Mouse (Mus musculus): Measurements from ENCODE around the gene Unc5a.

Gene Unc5a

DNA sequence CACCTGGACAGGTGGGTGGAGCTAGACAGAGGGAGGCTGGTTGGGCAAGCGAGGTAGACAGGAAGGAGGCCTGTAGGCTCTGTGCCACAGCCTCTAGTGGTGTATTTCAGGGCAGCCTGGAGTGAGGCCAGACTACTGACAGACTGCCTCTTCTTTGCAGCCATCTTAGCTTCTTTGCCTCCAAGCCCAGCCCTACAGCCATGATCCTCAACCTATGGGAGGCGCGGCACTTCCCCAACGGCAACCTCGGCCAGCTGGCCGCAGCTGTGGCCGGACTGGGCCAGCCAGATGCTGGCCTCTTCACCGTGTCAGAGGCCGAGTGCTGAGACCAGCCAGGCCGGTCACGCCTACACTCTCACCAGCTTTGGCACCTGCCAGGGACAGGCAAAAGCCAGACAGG is 55.4 kb downstream of the Unc5a start:
- no peak for DNase-seq (ENCODE audit: low read depth, low spot score)

DNA sequence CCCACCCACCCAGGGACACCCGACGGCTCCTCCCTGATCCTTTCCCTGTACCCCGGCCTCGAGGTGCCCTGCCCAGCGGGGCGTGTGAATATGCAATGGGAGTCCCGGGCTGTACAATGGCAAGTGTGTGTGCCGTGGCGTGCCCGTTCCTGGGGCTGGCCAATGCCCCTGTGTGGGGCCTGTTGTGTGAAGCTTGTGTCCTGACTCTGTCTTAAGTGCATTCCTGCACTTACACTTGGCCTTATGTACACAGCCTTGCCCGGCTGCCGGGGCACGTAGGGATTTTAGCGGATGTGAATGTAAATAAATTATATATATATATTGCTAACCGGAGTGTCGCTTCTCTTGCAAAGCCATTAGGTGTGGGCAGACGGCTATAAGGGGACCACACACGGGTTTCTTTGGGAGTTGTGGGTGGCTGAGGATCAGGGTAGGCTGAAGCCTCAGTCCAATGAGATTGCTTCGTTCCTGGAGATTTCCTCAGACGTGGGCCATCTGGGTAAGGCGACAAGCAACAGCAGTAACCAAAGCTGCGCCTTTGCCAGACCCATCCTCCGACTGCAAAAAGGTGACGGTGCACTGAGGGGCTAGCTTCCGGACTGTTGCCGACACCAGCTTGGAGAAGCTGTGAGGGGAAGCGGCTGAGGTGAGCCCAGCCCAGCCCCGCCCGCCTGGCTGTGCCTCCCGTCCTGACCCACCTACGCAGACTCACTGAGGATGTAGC is 56.6 kb downstream of the Unc5a start:
- DNase-seq (ENCODE audit: low read depth, low spot score), result no peak

DNA sequence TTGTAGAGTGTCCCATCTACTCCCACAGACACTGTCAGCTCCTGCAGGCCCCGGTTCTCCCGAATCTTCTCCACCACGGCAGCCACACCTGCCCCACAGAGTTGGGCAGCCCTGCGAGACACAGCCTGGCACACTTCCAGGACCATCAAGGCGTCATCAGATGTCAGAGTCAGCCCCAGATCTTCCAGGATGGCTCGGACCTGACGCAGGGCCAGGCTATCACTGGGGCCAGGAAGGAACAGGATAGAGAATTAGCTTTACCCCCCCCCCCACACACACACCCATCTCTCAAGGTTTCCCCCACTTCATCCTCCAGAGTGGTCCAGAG is 57.2 kb downstream of the Unc5a start:
- DNase-seq (ENCODE audit: low read depth, low spot score), result no peak

DNA sequence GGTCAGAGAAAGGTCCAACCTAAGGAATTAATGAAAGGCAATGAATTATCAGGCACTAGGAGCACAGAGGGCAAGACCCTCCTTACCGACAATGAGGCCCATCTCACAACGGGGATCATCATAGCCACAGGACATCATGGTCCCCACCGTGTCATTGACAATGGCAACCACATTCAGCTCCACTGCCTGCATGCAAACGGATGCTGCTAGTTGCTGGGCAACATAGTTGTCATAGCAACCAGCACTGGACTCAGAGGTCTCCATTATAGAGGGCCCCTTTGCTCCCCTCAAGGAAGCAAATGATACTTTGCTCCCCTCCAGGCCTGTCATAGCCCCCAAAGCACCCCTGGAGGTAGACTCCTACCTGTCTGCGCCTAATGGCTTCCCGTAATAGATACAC is 59.4 kb downstream of the Unc5a start:
- no peak for DNase-seq (ENCODE audit: low read depth, low spot score)

DNA sequence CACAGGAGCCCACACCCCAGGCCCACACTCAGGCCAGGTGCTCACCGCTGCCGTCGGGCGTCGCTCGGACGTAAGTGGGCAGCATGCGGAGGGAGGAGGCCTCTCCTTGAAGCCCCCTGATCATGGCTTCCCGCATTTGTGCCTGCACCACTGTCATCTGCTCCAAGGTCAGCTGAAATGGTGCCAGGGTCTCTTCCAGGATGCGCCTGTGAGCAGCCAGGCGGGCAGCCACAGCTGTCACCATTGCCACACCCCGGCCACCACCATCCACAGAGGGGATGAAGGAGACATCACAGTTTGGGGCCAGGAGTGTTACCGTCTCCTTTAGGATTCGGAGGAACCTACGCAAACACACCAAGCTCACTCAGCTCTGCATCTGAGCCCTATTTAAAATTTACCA is 61.9 kb downstream of the Unc5a start:
- no peak for DNase-seq (ENCODE audit: low read depth, low spot score)

DNA sequence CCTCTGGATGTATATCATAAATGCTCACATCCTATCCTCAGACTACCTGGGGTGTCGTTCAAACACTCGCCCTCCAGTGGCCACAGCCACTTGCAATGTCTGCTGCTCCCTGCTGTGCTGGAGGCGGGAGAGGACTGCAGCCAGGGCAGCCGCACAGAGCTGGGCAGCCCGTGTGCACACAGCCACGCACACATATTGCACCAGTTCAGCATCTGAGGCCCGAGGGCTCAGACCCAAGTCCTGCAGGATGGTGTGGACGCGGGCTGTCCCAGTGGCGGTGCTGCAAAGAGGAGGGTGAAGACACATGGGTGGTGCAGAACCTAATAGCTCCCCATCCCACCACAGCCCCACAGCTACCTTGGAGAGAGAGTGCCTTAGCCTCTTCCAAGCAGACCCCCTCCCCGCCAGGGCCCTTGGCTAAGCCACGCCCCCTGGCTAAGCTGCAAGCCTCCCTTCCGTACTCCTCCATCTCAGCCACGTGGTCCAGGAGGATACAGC is 62.8 kb downstream of the Unc5a start:
- peak; percentile 13 for DNase-seq (ENCODE audit: low read depth, low spot score)

DNA sequence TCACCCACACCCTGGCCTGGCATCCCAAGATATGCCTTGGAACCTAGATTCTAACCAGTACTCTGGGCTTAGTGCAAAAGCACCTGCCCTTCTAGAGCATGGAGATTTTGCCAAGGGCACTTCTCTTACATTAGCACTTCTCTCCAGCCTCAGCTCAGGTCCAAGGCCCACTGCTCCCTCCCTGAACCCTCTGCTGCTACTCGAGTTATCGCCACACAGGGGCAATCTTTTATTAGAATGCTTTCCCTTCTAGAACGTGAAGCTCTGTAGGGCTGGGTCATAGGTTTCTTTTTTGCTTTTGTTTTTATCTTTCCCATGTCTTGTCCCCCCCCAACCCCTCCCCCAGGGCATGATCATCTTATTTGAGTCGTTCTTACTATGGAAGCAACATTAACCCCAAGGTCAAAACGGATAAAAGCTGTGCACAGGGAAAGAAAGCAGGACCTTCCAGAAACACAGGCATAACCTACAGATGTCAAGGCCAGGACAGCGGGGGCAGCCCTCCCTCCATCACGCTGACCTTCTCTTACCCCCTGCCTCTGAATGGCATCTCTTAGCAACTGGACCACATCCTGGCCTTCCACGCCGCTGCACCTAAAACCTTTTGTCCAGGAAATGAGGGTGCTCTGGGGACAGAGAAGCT is 64.6 kb downstream of the Unc5a start:
- peak; percentile 8 for DNase-seq (ENCODE audit: low read depth, low spot score)

DNA sequence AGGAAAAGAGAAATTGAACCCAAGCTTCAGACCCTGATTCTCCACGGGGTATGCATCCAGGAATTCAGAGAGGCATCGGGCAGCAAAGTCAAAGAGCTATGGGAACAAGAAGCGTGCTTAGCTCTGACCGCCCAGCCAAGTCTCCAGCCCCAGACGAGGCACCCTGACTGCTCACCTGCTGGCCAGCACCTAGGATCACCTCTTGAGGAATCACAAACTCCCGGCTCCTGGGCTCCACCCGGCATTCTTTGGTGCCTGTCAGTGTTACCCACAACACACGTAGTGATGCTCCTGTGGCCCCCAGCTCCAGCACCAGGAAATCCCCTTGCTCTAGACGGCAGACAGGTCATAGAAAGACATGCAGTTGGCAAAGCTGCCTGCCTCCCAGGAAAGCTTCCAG is 65.2 kb downstream of the Unc5a start:
- DNase-seq (ENCODE audit: low read depth, low spot score), result no peak

DNA sequence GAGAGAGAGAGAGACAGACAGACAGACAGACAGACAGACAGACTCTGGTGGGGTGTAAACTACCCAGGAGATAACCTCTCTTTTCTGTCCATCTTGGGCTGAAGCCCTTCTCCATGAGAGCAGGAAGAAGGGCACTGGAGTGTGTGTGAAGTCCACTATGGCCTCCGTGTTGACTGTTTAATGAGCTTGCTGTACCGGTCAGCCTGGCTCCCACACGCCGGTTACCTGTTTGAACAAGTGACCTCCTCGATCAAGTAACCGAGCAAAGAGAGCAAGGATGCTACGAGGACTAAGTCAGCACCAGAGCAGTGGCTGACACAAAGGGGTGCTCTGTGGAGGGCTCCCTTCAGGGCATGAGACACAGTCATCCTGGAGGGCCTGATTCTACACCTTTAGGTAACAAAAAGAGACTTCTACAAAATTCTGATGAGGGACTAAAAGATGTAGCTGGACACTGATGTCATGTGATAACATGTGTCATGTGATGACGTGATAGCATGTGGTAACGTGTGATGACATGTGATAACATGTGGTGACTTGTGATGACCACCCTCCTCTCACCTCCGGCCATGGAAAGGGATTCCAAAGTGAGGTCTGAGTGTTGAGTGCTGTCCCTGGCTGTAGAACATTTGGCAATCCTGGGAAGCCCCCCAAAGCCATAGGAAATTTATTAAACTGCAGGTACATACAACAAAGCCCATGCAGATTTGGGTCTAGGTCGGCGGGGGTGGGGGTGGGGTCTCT is 68.1 kb downstream of the Unc5a start:
- no peak for DNase-seq (ENCODE audit: low read depth, low spot score)

DNA sequence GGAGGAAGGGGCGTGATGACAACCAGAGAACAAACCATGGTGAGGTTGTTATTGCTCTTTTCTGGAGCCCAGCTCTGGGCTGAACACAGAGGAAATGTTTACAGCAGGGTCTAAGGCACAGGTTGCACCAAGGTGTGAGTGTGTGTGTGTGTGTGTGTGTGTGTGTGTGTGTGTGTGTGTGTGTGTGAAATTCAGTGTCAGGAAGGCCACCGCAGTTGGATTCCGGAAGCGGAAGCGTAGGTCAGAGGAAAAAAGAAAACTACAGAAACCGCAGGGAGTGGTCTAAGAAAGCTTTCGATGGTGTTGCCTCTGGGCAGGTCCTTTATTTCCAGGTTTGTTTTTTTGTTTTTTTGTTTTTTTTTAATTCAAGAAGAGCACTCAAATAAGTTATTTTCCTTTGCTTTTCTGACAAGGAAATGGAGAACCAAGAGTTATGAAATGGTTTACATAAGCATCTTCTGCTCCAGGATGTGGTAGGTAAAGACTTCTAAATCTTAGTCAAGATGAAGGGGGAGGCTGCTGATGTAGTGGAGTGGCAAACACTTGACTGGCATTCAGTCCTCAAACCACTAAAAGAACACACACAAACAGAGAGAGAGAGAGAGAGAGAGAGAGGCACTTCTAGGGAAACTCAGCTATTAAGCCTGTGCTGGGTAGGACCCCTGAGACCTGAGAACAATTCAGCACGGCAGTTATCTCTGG is 68.8 kb downstream of the Unc5a start:
- DNase-seq (ENCODE audit: low read depth, low spot score), result no peak

DNA sequence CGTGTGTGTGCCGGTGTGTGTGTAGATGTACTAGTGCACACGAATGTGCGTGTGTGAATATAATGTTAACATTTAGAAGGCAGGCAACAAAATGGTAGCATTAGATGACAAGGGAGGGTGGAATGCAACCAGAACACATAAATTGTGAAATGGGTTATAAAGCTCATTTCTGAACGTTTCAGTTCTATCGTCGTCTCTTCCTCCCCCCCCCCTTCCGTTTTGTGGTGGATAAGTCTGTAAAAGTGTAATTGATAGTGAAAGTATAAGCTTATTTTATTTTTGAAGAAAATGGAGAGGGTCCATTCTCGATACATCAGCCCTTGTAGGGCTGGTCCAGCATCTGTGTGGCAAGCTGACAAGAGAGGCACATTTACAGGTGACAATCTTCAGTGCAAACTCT is 69.5 kb downstream of the Unc5a start:
- DNase-seq (ENCODE audit: low read depth, low spot score), result no peak

DNA sequence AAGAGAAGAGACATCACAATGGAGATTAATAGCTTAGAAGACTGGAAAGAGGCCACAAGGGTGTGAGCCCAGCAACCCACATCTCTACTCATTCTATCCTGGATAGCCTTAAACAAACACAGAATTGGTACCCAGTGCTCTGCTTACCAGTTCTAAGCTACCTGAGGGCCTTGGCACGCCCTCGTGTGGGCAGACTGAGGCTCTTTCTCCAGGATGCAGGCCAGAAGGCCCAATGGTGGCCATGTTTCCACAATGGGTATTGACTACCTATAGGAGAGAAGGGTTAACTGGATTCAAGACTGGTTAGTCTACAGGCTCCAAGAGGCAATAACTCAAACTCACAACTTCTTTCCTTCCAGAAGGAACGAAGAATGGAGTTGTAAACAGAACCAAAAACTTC is 70.0 kb downstream of the Unc5a start:
- no peak for DNase-seq (ENCODE audit: low read depth, low spot score)

DNA sequence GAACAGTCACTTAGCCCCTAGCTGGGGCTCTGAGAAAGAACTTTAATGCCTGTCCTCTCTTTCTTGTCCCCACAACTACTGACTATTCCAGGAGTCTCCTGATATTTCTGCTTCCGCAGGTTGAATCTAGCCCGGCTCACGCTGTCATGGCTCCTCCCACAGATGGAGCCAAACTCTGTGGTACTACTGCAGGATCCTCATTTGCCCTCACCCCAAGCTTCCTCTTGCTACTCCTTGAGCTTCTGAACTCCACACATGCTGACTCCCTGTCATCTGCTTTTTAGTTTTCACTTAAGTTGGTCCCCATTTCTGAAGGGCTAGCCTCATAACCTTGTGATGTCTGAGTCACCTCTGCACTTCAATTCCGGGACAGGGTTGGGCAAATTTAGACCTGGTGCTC is 70.8 kb downstream of the Unc5a start:
- no peak for DNase-seq (ENCODE audit: low read depth, low spot score)

DNA sequence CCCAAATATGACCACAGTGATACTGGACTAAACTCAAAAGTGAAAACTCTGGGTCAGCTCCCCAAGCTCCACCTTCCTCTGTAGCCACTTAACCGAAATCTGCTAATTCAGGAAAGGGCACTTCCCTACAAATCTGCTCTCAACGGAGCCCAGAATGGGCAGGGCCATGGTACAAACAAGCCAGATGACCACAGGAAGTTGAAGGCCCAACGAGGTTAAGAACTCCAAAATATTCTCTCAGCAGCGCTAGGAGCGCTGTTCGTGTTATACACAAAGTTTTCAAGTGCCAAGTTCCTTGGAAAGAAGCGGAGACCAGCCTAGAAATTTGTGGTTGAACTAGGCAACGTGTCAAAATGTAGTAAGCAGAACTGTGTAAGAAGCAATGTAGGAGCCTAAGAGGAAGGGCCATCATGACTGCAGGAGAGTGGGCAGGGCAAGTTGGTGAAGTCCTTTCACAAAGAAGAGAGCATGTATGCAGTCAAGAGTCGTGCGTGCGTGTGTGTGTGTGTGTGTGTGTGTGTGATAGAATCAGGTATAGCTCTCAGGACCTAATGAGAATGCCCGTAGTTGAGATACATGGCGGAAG is 72.1 kb downstream of the Unc5a start, which contains the start of gene Hk3:
Hk3 (minus strand) TSS at position 192 of the 586 bp plus-strand sequence.
- no peak for DNase-seq (ENCODE audit: low read depth, low spot score)

DNA sequence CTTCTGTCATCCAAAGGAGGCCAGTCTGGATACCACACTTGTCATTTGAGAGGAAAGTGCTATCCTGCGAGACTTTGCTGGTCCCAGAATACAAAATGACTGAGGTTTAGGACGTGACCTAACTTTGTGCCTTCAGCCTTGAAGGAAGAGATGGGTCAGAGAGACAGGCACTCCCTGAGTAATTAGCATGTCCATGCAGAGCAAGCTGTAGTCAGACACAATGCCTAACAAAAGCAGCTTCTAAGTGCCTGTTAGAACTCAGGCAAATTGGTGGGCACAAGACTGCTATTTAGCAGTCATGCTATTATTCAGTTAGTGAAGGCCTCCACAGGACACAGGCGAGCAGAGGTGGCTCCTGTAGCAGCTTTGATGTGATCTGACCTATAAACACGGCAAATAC is 73.0 kb downstream of the Unc5a start:
- no peak for DNase-seq (ENCODE audit: low read depth, low spot score)

DNA sequence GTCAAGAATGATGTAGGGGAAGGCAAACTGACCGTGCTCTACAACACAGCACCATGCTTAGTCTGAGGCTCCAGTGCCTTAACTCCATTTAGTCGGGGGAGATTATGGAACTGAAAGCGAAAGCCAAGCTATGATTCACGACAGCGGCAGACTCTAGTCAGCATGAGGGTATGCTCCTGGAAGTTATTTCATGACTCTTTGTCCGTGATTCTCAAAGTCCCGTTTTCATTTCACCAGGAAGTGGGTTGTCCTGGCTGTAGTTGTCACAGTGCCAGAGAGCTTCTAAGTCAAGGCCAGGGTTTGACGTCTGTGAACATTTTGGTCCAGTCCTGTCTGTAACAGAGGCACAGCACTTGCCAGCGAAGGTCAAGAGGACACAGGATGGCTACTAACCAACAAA is 73.5 kb downstream of the Unc5a start:
- DNase-seq (ENCODE audit: low read depth, low spot score), result no peak

DNA sequence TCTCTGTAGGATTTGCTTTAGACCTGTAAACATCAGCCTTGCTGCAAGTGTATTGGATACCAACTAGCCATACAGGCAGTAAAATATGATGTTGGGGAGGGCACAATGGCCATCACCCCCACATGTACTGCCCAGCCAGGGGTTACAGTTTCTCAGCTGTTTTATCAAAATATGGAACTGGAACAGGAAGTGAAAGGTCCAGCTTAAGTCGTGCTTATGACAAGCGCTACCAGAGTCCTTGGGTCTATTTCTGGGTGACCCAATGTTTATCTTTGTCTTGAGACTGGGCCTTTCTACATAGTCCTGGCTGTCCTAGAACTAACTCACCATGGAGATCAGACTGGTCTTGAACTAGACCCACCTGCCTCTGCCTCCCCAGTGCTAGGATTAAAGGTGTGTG is 75.0 kb downstream of the Unc5a start:
- DNase-seq (ENCODE audit: low read depth, low spot score), result no peak

DNA sequence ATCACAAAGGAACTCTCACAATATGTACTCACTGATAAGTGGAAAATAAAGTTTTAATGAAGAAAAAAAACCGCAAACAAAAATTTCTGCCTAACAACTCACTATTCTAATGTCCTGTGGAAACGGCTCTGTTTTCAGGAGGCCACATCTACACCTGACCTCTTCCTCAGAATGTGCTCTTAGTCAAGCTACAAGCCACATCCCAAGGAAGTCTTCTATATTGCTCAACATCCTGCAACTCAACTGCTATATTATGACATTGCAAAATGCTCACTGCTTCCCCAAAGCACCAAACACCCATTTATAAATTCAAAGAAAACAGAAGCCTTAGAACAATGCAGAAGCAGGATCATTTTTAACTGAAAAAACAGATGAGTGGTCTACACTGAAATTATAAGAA is 90.8 kb downstream of the Unc5a start:
- DNase-seq (ENCODE audit: low read depth, low spot score), result no peak

DNA sequence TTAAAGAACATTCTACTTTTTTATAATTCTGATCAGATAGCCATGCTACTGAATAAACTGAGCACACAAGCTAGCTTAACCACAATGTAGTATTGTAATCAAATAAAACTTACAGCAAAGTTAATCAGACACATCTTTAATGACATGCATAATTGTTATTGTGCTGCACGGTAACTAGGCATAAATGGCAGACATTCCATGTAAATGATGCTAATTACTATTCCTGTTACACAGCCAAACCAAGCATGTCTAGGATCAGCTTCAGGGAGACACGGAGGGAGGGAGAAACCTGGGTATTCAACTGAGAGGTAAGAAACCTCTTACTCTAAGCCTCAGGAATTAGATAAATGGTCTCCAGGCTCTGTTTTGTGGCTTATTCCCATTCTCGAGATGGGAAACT is 98.5 kb downstream of the Unc5a start:
- DNase-seq (ENCODE audit: low read depth, low spot score), result no peak

Data from retina, adult 2 months (tissue).